Mouse (Mus musculus) kidney, postnatal 25 days (tissue): ENCODE data around the gene Lekr1.
A peak's percentile ranks its signal among the peaks of the same experiment; 100 is the strongest.

Experiments used
- DNase-seq, 2 experiments: peaks; one replicate each; pipeline ENCODE4 v3.0.0; 2021; ENCODE audit warnings: mixed read lengths in 2 of 2

Gene Lekr1

DNA sequence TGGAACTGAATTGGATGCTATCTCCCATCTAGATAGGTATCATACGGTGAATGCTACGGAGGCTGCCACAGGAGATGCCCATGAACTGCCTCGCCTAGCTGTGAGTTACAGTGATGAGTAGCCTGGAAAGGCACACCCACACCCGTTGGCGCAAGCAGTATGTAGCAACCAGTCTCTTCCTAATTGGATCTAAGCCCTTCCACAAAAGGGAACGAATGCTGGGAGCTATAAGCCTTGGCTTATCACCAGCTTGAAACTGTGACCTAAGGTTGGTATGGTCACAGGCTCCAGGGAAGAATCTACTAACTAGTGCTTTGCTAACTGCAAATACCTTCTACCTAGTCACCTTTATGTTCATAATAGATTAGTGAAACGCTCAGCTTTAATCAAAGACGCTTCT is 175.1 kb downstream of the Lekr1 start:
- no peak for DNase-seq

DNA sequence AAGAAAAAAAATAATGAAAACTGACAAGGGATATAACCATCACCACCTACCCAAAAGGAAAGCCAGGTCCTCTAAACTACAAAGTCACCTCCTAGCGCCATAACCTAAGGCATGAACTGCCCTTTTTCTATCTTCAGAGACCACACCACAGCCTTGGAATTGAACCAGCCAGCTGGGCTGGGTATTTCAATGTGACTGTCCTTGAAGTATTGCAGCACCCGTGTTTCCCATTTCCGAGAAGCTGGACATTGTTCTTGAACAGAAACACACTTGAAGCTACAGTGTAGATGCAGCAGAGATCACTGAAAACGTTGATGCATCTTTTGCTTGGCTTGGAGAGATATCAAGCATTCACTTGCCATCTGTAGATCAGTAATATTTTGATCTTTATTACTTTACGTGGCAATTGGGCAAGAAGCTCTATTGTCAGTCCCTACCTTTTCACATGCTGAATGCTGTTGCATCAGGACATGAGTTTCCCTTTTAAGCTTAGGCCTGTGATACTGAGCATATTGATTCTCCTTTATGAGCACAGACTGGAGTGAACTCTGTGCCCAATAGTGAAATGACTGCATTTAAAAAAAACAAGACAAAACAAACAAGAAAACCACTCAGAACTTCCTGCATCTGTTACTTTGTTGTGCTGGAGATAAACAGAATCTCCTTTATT is 176.6 kb downstream of the Lekr1 start:
- no peak for DNase-seq

DNA sequence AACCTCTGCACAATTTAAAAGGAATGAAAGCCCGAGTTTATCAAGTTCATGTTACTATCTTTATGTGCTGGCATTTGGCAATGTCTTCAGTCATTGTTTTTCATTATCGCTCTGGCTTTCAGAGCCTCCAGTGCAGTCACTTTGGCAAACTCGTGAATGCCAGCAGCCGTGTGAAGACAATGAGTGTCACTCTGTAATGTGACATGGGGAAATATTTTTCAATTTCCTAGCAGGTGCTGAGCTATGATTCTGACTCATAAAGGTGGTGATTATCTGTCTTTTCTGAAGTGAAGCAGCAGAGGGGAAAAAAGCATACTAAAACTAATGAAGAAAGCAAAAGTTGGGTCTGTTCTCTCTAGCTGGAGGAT is 177.1 kb downstream of the Lekr1 start:
- DNase-seq, result no peak

DNA sequence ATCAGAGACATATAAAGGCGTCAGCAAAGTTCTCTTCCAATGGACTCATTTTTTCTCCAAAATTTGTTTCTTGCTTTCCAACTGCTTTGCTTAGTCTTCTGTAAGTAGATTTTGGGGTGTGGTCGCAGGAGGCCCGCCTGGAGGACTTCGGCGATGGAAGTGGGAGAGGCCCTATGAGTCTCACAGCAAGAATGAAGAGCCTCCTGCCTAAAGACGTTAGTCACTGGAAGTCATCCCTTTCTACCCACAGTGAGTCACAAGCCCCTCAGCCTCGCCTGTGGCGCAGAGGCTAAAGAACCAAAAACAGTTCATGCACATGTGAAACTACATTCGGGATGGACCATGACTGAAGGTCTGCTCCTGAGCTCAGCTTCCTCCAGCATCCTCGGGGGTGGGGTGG is 178.3 kb downstream of the Lekr1 start:
- DNase-seq, result no peak

DNA sequence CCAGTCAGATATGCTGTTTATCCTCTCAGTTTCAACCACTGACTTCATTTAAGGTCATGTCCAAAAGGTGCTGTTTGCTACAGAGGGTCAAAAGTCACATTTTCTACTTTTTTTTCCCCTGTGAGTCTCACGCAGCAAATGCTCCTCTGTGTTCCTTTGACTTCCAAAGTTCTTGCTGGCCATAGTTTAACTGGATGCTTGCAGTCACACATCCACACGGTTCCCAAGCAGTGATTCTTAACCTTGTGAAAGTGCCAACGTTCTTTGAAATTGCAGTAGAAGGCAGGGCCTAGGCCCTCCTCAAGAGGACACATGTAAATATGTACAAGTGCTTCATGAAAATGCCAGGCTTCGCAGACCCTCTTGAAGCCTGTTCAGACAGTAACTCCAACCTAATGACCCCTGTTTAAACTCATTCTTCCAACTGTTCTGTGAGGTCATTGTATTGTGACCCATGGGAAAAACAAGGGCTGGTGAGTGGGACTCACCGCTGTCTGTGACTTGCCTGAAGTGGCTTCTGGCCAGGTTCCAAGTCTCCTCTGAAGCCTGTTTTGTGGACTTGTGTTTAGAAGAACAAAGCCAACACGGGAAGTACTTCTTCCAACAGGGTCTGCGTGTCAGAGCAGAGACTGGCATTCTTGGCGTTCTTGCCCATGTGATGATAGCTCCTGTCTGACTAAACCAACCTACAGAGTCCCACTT is 179.0 kb downstream of the Lekr1 start:
- peak; percentile 58 to 59 for DNase-seq

DNA sequence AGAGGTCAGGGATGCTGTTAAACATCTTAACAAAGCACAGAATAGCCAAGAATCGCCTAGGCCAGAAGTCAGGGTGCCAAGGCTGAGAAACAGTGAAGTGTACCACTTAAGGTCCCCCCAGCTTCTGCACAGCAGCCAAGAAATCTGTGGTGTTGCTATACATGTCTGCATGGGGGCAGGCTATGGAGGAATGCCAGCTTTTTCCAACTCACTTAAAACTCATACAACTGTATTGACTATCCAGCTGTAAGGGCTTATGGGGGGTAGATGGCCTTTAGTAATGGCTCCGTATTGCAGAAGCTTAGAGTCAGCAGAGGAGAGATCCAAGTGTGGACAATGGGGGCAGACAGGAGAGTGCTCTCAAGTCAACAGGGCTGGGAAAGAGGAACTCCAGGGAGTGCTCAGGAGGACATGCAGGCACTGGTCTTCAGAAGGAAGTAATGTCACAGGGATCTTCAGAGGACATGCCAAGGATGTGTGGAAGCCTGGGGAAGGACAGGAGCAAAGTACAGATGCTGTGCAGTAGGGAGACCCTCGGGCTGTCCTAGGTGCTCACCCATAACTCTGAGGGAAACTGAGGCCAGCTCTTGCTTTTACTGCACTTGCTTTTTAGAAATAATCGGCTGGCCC is 181.2 kb downstream of the Lekr1 start:
- DNase-seq, result no peak

DNA sequence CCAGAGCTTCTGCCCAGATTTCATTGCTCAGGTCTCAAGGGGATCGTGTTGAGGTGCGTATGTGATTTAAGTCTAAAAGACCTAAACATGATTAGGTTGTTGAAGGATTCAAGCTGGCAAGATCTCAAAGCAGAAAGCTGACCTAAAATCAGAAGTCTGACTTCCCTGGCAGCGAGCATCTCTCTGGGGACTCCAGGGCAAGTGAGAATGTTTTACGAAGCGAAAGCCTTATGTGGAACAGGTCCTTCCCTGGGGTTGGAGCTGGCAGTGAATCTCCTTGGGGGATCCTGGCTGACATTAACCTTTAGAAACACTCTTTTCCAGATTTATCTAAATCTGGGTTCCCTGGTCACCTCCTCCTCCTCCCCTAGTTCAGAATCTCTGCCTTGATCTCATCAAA is 187.7 kb downstream of the Lekr1 start:
- DNase-seq, result no peak

DNA sequence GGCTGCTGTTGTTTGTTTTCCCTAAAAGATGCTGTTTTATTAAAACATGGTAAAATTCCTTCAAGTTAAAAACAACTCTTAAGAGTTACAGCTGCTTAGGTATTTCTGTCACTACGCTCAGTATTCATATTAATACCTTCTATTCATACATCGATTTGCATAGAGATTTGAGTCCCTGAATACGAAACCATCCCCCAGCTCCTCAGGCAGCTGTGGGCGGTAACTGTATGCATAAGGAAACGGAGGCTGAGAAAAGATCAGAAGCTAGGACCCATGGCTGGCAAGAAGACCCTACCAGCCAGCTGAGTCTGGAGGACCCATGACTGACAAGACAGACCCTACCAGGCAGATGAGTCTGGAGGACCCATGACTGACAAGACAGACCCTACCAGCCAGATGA is 189.5 kb downstream of the Lekr1 start:
- DNase-seq, result no peak

DNA sequence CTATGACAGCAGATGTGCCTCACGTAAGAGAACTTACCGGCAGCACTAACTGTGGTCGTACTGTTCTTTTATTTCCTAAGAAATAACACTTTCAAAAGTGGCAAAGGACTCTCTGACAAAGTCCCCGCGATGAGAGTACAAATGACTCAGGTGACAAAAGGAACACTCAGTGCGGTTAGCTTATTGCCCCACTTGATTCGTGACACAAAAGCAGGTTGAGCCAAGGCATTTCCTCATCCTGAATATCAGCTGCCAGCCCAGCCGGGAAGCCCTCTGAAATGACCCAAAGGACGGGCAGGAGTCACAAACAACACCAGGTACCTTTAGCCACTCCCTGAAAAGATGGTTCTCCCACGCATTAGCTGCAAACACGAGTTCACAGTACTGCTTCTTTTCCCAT is 192.1 kb downstream of the Lekr1 start:
- no peak for DNase-seq

DNA sequence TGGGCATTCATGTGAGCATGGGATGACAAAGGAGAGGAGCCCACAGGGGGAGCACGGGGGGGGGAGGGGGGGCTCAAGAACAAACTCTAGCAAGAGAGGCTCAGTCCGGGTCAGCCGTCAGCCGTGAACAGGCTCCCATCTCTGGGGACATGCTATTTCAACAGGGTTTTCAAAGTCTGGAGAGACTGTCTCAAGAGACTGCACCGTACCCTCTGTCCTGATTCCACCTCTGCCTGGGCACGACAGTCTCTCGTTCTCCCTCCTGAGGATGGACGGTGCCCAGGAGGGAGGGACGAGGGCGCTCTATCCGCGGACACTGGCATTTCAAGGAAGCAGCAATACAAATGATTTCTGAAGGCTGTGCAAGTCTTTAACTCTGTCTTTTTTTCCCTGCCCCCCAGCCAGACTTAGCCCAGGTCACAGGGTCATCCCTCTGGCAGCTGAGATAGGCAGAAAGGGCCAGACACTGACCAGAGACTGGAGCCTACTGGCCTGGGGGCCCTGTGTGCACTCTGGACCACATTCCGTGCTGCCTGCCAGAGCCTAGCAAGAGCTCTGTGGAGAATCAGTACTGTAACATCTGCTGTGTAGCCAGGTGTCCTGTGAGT is 192.8 kb downstream of the Lekr1 start:
- peak; percentile 69 to 91 for DNase-seq

DNA sequence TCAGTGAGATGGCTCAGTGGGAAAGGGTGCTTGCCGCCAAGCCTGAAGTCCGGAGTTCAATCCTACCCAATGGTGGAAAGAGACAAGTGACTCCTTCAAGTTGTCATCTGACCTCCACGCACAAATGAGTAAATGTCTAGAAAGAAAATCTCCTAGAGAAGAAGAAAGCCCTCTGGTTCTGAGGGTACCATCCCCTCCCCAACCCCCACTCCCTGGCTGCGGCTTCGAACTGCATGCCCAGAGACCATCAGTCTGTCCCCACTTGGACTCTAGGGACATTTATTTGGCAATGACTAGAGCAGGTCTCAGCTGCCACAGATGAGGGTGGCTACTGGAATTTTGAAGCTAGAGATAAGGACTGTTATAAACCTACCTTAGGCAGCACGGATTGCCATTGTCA is 193.7 kb downstream of the Lekr1 start:
- no peak for DNase-seq

DNA sequence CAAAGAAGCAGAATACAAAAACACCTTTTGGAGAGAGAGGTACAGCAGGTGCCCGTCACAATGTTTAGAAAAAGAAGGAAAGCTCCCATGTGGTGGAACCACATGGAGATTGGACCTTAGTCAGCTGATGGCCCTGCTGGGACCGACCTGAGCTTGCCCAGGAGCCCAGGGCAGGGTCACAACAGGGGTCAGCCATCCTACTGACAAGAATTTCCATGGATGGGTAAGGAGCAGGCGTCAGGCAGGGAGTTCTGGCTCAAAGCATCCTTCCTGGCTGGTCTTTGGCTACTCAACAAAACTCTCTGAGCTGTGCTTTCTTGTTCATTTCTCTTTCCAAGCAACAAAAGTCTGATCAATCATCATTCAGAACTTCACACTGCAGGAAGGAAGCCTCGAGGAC is 194.9 kb downstream of the Lekr1 start:
- peak; percentile 25 to 70 for DNase-seq

DNA sequence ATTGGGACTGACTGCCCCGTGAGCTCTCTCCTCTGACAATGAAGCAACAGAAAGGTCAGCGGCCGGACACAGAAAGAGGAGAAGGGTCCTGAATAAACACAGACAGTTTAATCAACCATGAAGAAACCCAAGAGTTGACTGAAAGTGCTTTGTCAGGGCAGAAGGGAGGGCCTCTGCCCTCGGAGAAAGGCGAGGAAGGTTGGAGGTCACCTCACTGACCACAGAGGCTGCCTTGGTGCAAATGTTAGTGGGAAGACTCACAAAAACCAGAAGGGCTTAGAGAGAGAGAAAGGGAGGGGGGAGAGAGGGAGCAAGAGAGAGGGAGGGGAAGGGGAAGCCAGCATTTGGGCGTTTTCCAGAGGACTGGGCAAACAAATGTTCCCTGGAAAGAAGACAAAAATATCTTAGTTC is 195.4 kb downstream of the Lekr1 start:
- peak; percentile 57 to 77 for DNase-seq

DNA sequence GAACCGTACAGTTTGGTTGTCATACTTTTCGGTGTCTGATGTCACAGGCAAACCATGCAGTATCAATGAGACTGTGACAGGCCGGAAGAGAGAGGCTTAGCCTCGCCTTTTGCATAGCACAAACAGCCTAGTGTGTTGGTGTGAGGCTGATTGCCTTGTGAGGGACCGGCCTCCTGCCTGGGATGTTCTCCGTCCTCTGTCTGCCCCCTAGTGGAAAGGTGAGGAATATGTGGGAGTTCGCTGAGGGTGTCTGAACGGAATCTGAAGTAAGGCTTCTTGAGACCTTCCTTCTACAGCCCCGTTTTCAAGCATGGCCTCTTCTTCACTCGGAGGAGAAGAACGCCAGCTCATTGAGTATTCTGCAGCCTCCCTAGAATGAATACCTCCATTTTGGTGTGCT is 197.3 kb downstream of the Lekr1 start:
- DNase-seq, result peak; percentile 80 to 86

DNA sequence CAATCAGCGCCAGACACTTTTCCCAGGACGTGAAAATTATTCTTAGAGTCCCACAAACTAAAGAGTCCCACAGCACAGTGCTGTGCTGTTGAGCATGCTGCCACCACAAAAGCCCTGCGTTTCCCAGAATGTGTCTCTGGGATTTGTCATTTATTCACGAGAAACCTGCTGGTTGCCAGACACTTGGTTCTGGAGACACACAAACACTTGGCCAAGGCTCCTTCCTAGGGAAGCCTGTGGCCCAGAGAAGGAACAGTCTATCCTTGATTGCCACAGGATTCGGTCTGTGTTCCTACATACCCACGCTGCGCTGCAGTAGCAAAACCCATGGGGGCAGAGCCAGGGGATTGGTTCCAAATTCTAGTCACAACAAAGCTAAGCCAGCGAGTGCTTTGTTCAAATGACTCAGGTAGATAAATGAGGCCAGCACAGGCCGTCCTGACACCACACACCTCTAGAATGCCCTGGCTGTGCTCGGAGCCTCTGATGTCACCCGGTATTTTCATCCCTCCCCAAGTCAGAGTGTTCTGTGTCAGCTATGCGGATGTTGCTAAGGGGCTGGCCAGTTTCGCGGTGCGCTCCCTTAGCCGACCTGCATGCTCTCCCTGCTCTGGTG is 197.8 kb downstream of the Lekr1 start:
- peak in 1 of 2 experiments; percentile 40 for DNase-seq

DNA sequence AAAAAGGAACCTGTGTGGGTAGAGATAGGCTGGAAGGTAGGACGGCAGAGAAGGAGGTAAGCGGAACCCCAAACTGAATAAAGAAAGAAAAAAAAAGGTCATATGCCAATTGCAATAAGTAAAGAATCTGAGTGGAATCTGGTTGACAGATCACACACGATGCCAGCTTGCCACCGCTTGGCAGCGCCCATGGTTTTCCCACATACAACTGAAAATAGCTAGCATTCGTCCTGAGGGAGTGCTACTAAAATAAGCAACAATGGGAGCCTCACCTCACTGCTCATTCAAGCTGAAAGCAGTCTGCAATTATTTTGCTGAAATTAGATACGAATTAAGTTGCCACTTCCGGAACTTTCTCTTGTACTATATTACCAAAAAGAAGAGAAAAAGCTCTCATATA is 202.9 kb downstream of the Lekr1 start:
- no peak for DNase-seq

DNA sequence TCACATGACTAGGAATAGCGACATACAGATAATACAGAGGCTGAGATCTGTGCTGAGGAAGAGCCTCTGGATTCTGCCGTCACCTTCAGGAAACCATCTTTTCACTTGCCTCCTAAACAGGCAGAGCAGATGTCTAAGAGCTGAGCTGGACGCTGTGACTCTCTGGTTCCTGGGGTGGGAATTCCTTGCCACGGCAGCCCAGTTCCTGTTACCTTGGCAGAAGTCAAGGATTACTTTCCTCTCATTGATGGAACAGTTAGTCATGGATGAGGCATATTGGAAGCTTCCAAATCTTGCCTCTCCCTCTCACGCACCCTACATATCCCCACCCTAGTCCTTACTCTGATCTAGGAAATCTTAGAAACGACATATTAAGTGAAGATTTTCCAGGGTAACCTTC is 203.7 kb downstream of the Lekr1 start:
- DNase-seq, result no peak

DNA sequence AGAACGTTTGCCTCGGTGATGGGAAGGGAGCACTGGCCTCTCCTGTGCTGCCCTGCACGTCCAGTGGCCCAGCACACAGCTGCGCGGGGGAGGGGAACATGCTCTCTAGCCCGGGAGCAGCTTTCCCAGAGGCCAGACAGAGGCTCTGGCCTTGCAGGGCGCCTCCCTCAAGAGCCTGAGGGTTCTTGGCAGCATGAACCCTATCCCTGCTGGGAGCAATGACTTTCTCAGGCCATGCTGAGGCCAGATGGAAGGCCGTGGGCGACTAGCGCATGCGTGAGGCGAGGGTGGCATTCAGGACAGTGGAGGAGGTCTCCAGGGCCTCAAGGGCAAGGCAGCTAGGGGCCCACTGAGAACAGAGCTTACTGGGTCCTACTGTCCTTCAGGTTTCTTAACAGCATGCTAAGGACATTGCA is 205.2 kb downstream of the Lekr1 start:
- DNase-seq, result peak; percentile 73 to 89

DNA sequence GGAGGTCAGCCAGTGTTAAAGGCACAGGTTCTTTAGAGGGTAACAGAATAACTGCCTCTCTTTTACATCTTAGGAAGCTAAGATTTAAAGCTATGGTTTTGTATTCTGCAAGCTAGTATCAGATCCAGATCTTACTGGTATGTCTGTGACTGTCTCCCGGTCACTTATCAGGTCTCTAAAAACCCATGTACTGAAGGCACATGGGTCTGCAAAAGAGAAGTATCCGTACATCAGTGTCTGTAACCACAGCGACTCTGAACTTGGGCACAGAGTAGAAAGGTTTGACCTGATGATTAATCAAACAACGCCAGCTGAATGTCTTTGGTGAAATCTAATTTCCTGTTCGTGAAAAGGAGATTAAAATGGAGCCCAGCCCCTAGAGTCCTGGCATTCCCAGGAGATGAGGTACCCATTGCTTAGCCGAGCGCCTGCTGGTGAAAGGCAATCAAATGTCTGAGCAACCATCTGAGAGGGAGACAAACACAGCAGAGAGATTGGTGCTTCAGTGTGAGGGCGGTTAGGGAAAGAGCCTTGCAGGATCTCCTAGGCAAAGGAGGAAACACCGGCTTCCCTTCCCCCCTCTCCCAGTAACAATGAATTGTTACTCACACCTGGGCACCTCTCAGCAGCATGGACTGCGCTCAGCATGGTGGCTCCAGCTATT is 205.7 kb downstream of the Lekr1 start:
- DNase-seq, result no peak

DNA sequence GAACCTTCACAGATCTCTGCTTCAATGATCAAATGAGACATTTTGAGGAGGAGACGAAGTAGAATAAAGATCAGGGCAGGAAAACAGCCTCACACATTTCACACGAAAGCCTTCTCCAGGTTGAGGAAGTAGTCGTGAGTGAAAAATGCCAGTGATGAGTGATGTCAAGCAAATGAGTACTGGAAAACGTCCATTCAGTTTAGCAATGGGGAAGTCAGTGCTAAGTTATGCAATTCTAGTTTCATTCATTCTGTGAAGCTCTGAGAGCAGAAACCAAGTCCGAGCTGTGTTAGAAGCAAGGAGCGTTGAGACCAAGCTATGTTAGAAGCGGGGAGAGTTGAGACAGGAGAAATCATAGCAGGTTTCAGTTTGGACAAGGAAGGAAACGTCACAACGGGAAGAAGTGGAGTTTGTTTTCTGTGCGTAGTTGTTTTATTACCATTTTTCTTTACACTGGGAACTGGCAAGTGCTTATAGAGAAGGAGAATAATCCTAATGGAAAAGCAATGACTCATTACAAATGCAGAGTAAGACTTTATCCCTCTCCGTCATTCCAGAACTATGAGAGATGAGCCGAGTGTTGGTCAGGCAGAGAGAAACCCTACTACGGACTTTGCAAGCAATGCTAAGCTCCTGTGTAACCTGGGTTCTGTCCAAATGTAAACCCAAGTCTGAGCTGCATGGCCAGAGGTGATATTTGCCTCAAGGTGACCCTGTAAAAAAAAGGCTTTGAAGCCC is 207.2 kb downstream of the Lekr1 start:
- no peak for DNase-seq
